Mouse (Mus musculus): ENCODE measurements around the gene Gm45618. TPM values are rescaled to one million over a fixed set of nuclear protein-coding genes. Genes with fewer than 3 reads are reported as not detected.

Gene Gm45618
- polyA plus RNA-seq, 2 experiments = not detected

GRCm38 (mm10) chr7:142104747-142105146 lies 15.8 kb downstream of the Gm45618 start:
- no peaks in the 10 kb centered on the region; the same call in 1 of the 2 replicates for H3K27me3 ChIP-seq (ENCODE audit: control insufficient read depth, insufficient read depth, low read length)
- no peaks in the 10 kb centered on the region for H3K4me1 ChIP-seq (replicated peaks; ENCODE audit: control insufficient read depth in 2 of 2, insufficient read depth in 2 of 2, low read length in 1 of 2)
- no peak for DNase-seq (ENCODE audit: low read depth in 3 of 3, low spot score in 3 of 3)
- 38% methylated on average over 5 of the region's 5 CpGs for WGBS (ENCODE audit: insufficient replicate concordance)
- no peak overlapping the region for H3K4me2 ChIP-seq (ENCODE audit: low read depth)
- no peak overlapping the region for H3K27ac ChIP-seq
- no peaks in the 10 kb centered on the region for H3K9me3 ChIP-seq (ENCODE audit: control insufficient read depth, low read length)
- H3K4me3 ChIP-seq (ENCODE audit: insufficient read depth in 1 of 2, low read depth in 2 of 2, low read length in 2 of 2) = no peak overlapping the region
- no peak; the same call in 1 of the 2 replicates for ATAC-seq (ENCODE audit: insufficient read depth)
- no peaks in the 10 kb centered on the region for H3K36me3 ChIP-seq (replicated peaks; ENCODE audit: control insufficient read depth, insufficient read depth, low read depth)
- H3K9ac ChIP-seq (replicated peaks) = no peak overlapping the region
- TF ChIP-seq EP300 (IDR thresholded peaks at IDR 0.05; ENCODE audit: low read depth) (no peak), CTCF (IDR thresholded peaks at IDR 0.05; ENCODE audit: low read depth) (no peak)

DNA sequence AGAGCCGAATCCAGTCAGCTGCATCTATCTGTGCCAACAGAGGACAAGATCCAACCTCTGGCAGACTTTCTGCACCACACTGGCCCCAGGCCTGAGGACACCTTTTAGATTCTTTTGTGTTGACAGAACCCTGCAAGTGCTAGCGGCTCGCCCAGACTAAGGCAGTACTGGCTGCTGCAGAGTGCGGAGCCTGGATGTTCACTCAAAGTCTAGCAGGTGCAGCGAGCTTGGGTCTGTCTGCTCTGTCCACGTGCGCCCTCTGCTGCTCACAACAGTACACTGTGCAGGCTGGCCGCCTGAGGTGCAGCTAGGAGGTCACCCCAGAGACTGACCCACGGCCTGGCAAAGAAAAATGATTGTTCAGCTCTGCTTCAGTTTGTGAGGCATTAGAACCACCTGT lies 22.8 kb downstream of the Gm45618 start:
- H3K9me3 ChIP-seq (ENCODE audit: control insufficient read depth, low read length) = no peaks in the 10 kb centered on the region
- TF ChIP-seq CTCF (IDR thresholded peaks at IDR 0.05; ENCODE audit: low read depth) (peak; percentile 99), EP300 (IDR thresholded peaks at IDR 0.05; ENCODE audit: low read depth) (no peak)

GRCm38 (mm10) chr7:142096701-142097100 lies 23.8 kb downstream of the Gm45618 start:
- no peaks in the 10 kb centered on the region for H3K9me3 ChIP-seq (ENCODE audit: control insufficient read depth, low read length)
- peaks cover 22 to 23% of the 10 kb centered on the region in 2 experiments for H3K4me1 ChIP-seq (replicated peaks; ENCODE audit: control insufficient read depth in 2 of 2, insufficient read depth in 2 of 2, low read length in 1 of 2)
- H3K27me3 ChIP-seq (ENCODE audit: control insufficient read depth, insufficient read depth, low read length) = peaks cover 46% of the 10 kb centered on the region
- H3K27ac ChIP-seq = no peak overlapping the region
- TF ChIP-seq EP300 (IDR thresholded peaks at IDR 0.05; ENCODE audit: low read depth) = no peak
- no peak for TF ChIP-seq CTCF (IDR thresholded peaks at IDR 0.05; ENCODE audit: low read depth)
- no peak overlapping the region for H3K9ac ChIP-seq (replicated peaks)
- no peak overlapping the region for H3K4me3 ChIP-seq (ENCODE audit: insufficient read depth in 1 of 2, low read depth in 2 of 2, low read length in 2 of 2)
- DNase-seq (ENCODE audit: low read depth in 3 of 3, low spot score in 3 of 3) = no peak
- no peak for ATAC-seq (ENCODE audit: insufficient read depth)
- WGBS (ENCODE audit: insufficient replicate concordance) = 55% methylated on average over 4 of the region's 4 CpGs
- no peaks in the 10 kb centered on the region for H3K36me3 ChIP-seq (replicated peaks; ENCODE audit: control insufficient read depth, insufficient read depth, low read depth)
- H3K4me2 ChIP-seq (ENCODE audit: low read depth) = no peak overlapping the region

More for the DNA sequence above, 22.8 kb downstream of the Gm45618 start:
- Histone ChIP-seq H3K4me1 (replicated peaks; ENCODE audit: control insufficient read depth in 2 of 2, insufficient read depth in 2 of 2, low read length in 1 of 2) (peaks cover 14 to 18% of the 10 kb centered on the region in 2 experiments), H3K27me3 (ENCODE audit: control insufficient read depth, insufficient read depth, low read length) (peaks cover 42% of the 10 kb centered on the region), H3K9ac (replicated peaks) (no peak overlapping the region), H3K36me3 (replicated peaks; ENCODE audit: control insufficient read depth, insufficient read depth, low read depth) (no peaks in the 10 kb centered on the region), H3K4me3 (ENCODE audit: insufficient read depth in 1 of 2, low read depth in 2 of 2, low read length in 2 of 2) (no peak overlapping the region), H3K4me2 (ENCODE audit: low read depth) (no peak overlapping the region), H3K27ac (no peak overlapping the region)
- WGBS (ENCODE audit: insufficient replicate concordance) = 10% methylated on average over 9 of the region's 9 CpGs
- peak in 2 of 3 experiments; percentile 63 to 64 for DNase-seq (ENCODE audit: low read depth in 3 of 3, low spot score in 3 of 3)
- ATAC-seq (ENCODE audit: insufficient read depth) = peak; percentile 24; the same call in 1 of the 2 replicates

- Histone ChIP-seq H3K27ac (peak within 1 kb of the TSS; percentile 72), H3K4me2 (ENCODE audit: low read depth) (peak within 1 kb of the TSS; percentile 89), H3K36me3 (replicated peaks; ENCODE audit: control insufficient read depth, insufficient read depth, low read depth) (no peaks in the 10 kb centered on the region), H3K27me3 (ENCODE audit: control insufficient read depth, insufficient read depth, low read length) (peaks cover 46% of the 10 kb centered on the region), H3K4me3 (ENCODE audit: insufficient read depth in 1 of 2, low read depth in 2 of 2, low read length in 2 of 2) (peak within 1 kb of the TSS; percentile 79 to 80), H3K9me3 (ENCODE audit: control insufficient read depth, low read length) (no peaks in the 10 kb centered on the region), H3K9ac (replicated peaks) (peak within 1 kb of the TSS; percentile 98), H3K4me1 (replicated peaks; ENCODE audit: control insufficient read depth in 2 of 2, insufficient read depth in 2 of 2, low read length in 1 of 2) (peaks cover 22 to 33% of the 10 kb centered on the region in 2 experiments)
- peak; percentile 86 for ATAC-seq (ENCODE audit: insufficient read depth)
- peak; percentile 64 for TF ChIP-seq CTCF (IDR thresholded peaks at IDR 0.05; ENCODE audit: low read depth)
- TF ChIP-seq EP300 (IDR thresholded peaks at IDR 0.05; ENCODE audit: low read depth) = no peak
- 1% methylated on average over 63 of the region's 63 CpGs for WGBS (ENCODE audit: insufficient replicate concordance)
- DNase-seq (ENCODE audit: low read depth in 3 of 3, low spot score in 3 of 3) = peak; percentile 81 to 87 (median 82)
Observed at GRCm38 (mm10) chr7:142095183-142095931, 25.2 kb downstream of the Gm45618 start, which contains the start of gene Dusp8. TSS of gene Dusp8 (minus strand) at chr7:142095843.

Measured in liver, embryonic 14.5 days (tissue).